Mouse (Mus musculus): ENCODE measurements around the gene Tmem72.

The Tmem72 gene

GRCm38 (mm10) chr6:116679563-116680288, 37.0 kb downstream of the Tmem72 start:
- DNase-seq (ENCODE audit: low read depth, low spot score), result no peak

GRCm38 (mm10) chr6:116677321-116677720, 39.4 kb downstream of the Tmem72 start:
- no peak for DNase-seq (ENCODE audit: low read depth, low spot score)

- no peak for DNase-seq (ENCODE audit: low read depth, low spot score)
Observed at GRCm38 (mm10) chr6:116676355-116676913, 40.3 kb downstream of the Tmem72 start.

DNA sequence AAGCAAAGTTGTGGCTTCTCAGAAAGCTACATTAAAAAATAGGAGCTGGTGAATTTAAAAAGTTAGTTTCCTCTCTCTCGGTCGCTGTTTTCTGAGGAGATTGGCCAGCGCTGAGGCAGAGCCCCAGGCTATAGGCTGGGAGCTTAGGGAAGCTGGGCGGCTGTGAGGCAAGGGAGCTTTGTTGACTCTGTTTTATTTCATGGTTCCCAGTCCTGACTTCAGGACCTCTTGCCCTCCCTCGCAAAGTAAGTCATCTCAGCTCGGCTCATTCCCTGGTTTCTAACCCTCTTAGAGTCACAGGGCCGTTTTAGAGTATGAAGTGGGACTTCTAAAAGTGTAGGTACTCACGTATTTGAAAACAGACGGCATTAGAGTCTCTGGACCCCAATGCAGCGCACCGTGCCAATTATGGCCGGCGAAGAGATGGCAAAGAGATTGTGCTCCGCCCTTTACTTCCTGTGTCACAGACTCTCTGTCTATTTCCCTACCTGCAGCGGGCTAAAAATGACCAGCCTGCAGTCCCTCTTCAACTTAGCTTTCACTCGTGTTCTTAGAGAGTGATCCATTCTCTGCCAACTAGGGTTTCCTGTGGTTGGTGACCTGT, 42.3 kb downstream of the Tmem72 start:
- DNase-seq (ENCODE audit: low read depth, low spot score), result no peak

- DNase-seq (ENCODE audit: low read depth, low spot score), result peak; percentile 81
Observed at GRCm38 (mm10) chr6:116673471-116674282, 43.0 kb downstream of the Tmem72 start, which contains the start of gene Rassf4. Gene Rassf4, minus strand, starts transcription at chr6:116673952.

- DNase-seq (ENCODE audit: low read depth, low spot score), result no peak
Observed at GRCm38 (mm10) chr6:116672349-116672748, 44.4 kb downstream of the Tmem72 start.

DNA sequence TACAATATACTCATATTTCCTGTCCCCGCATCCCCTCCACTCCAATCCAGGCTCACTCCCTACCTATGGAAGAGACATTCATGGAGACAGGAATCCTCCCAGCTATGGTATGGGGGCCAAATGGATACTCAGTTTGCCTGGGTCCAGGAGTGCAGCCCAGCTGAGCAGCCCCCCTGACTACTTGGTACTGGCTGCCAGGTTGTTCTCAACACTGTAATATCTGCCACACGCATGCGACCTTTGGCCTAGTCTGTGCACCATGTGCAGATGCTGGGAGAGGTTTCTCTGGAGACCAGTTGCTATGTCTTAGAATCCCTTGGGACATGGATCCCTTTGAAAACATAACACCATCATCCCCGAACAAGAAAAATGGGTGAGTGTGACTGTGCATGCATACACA, 44.9 kb downstream of the Tmem72 start:
- no peak for DNase-seq (ENCODE audit: low read depth, low spot score)

DNA sequence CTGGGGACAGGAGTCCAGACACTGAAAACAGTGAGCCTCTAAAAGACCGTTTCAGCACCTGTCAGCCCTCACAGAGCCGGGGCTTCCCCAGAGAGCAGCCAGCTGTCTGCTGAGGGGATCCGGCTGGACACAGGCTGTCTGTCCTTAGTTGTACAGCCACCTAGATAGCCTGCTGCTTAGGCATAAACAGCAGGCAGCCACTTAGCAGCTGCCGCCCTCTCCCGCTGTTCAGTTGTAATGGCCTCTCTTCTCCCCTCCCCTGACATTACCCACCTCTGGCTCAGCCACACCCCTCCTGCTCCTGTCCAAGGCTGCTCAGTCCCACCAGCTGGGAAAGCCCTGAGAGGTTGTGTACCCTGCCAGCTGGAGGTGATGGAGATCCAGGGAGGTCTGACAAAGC, 45.7 kb downstream of the Tmem72 start:
- no peak for DNase-seq (ENCODE audit: low read depth, low spot score)

- no peak for DNase-seq (ENCODE audit: low read depth, low spot score)
Observed at GRCm38 (mm10) chr6:116670144-116670543, 46.6 kb downstream of the Tmem72 start.

- no peak for DNase-seq (ENCODE audit: low read depth, low spot score)
Observed at GRCm38 (mm10) chr6:116668682-116669470, 47.8 kb downstream of the Tmem72 start.

- DNase-seq (ENCODE audit: low read depth, low spot score), result no peak
Observed at GRCm38 (mm10) chr6:116667382-116667781, 49.3 kb downstream of the Tmem72 start.

GRCm38 (mm10) chr6:116666892-116667291, 49.8 kb downstream of the Tmem72 start:
- DNase-seq (ENCODE audit: low read depth, low spot score), result no peak

DNA sequence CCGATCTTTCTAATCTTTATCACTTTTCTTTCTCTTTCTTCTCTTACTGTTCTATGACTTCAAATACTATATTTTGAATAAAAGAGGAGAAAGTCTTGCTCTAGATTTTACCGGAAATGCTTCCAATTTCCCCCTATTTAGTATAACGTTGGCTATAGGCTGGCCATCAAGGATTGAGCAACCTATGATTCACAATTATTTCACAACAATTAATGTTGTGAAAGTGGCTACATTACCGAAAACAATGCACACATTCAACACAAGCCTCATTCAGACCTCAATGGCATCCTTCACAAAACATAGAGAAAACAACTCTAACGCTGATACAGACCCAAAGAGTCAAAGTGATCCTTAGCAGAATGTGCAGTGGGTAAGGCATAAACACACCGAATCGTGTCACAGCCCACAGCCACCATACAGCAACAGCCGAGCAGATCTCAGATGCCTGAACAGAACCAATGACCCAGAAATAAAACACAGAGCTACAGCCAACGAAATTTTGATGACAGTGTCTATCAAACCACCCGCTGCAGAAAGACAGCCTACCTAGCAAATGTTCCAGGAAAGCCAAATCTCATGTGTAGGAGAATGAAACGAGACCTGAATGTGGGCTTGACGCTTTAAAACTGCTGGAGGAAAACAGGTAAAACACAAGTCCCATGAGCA, 50.5 kb downstream of the Tmem72 start:
- no peak for DNase-seq (ENCODE audit: low read depth, low spot score)

GRCm38 (mm10) chr6:116664830-116665229, 51.9 kb downstream of the Tmem72 start:
- DNase-seq (ENCODE audit: low read depth, low spot score), result no peak

DNA sequence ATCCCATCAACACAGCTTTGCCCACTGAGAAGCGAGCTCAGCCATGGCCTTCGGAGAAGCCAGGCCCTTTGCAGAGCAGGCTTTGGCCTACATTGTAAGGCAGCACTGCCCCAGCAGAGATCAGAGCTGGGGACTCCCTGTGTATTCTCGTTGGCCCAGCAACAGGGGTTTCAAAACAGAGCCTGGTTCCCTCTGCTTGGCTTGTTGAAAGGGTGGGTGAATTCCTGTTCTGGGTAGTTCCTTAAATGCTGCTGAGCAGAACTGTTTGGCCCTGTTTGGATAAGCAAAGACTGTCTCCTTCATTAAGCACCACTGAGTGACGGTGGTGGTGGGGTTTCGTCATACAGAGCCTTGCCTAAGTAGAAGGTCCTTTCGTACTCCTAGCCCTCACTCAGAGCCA, 52.7 kb downstream of the Tmem72 start:
- no peak for DNase-seq (ENCODE audit: low read depth, low spot score)

GRCm38 (mm10) chr6:116663364-116663763, 53.3 kb downstream of the Tmem72 start:
- no peak for DNase-seq (ENCODE audit: low read depth, low spot score)

- DNase-seq (ENCODE audit: low read depth, low spot score), result no peak
Observed at GRCm38 (mm10) chr6:116653684-116654454, 62.8 kb downstream of the Tmem72 start.

DNA sequence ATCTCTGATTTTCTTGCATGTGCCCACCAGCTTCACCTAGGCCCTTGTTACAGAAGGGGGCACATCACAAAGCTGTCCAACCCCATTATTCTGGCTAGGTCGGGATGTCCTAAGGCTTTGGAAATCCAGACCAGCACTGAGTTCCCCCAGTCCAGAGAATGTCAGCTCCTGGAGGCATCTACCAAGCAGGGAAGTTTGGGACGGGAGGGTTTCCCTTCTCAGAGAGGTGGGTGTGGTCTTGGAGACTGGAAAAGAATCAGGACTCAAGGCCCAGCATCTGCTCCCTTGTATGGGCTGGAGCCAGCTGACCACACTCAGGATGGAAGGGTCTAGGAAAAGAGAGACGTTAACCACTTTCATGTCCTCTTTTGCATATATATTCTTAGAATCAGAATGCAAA, 63.5 kb downstream of the Tmem72 start:
- no peak for DNase-seq (ENCODE audit: low read depth, low spot score)

GRCm38 (mm10) chr6:116651437-116652118, 65.1 kb downstream of the Tmem72 start:
- no peak for DNase-seq (ENCODE audit: low read depth, low spot score)
